Mouse (Mus musculus) midbrain, embryonic 11.5 days (tissue): ENCODE data around the gene Tlr9. TPM values are rescaled to one million over a fixed set of nuclear protein-coding genes. Genes with fewer than 3 reads are reported as not detected.

ENCODE experiments used
- ATAC-seq: fragments of 200-750 bp; cut with Nextera tagmentation; 2 replicates; pipeline ENCODE4 v1.8.0; 2017; ENCODE audit warnings: moderate TSS enrichment, moderate library complexity; ENCODE audit not compliant: low FRiP score
- DNase-seq: peaks from one replicate; pipeline ENCODE4 v3.0.0; 2015; ENCODE audit warnings: low spot score; ENCODE audit errors: missing footprints
- H3K27ac ChIP-seq: fragments of 300-500 bp; sonication (generic); 2 replicates; pipeline ENCODE4 v1.5.1; 2014; ENCODE audit warnings: low read depth, low read length
- H3K27me3 ChIP-seq: fragments of 300-500 bp; sonication (generic); 2 replicates; pipeline ENCODE4 v1.6.1; 2014; ENCODE audit warnings: mild to moderate bottlenecking, low read length, moderate library complexity, mixed read lengths; ENCODE audit not compliant: control insufficient read depth, insufficient read depth
- H3K36me3 ChIP-seq: fragments of 300-500 bp; sonication (generic); 2 replicates; pipeline ENCODE4 v1.6.1; 2014; ENCODE audit warnings: mild to moderate bottlenecking, low read length, moderate library complexity, mixed read lengths; ENCODE audit not compliant: control insufficient read depth, insufficient read depth
- H3K4me1 ChIP-seq: fragments of 300-500 bp; sonication (generic); 2 replicates; pipeline ENCODE4 v1.6.1; 2014; ENCODE audit warnings: low read length; ENCODE audit not compliant: control insufficient read depth, insufficient read depth
- H3K4me2 ChIP-seq: fragments of 300-500 bp; sonication (generic); 2 replicates; pipeline ENCODE4 v1.6.1; 2014; ENCODE audit warnings: mild to moderate bottlenecking, moderate library complexity
- H3K4me3 ChIP-seq: fragments of 300-500 bp; sonication (generic); 2 replicates; pipeline ENCODE4 v1.5.1; 2014; ENCODE audit warnings: low read depth, low read length
- H3K9ac ChIP-seq: fragments of 300-500 bp; sonication (generic); 2 replicates; pipeline ENCODE4 v1.6.1; 2014; ENCODE audit warnings: low read length
- H3K9me3 ChIP-seq: fragments of 300-500 bp; sonication (generic); 2 replicates; pipeline ENCODE4 v1.6.1; 2016; ENCODE audit warnings: low read length; ENCODE audit not compliant: control insufficient read depth
- WGBS: fragments of 180-500 bp; shearing (Covaris S2); extraction: QIAGEN DNeasy Blood & Tissue Kit; methylation state at CpG from one replicate; pipeline ENCODE4 v1.1.7; 2014; 5-methylcytosine and 5-hydroxymethylcytosine counted together
- polyA plus RNA-seq: library from polyadenylated mRNA; unstranded; fragments of >200 nt; fragmentation: Nextera tagmentation; extraction: Ambion mirVana; gene quantifications from 2 replicates; pipeline ENCODE4 v1.2.1, GENCODE M21; 2014

The Tlr9 gene
- polyA plus RNA-seq, 1 experiment from 2014 or later, result not detected

DNA sequence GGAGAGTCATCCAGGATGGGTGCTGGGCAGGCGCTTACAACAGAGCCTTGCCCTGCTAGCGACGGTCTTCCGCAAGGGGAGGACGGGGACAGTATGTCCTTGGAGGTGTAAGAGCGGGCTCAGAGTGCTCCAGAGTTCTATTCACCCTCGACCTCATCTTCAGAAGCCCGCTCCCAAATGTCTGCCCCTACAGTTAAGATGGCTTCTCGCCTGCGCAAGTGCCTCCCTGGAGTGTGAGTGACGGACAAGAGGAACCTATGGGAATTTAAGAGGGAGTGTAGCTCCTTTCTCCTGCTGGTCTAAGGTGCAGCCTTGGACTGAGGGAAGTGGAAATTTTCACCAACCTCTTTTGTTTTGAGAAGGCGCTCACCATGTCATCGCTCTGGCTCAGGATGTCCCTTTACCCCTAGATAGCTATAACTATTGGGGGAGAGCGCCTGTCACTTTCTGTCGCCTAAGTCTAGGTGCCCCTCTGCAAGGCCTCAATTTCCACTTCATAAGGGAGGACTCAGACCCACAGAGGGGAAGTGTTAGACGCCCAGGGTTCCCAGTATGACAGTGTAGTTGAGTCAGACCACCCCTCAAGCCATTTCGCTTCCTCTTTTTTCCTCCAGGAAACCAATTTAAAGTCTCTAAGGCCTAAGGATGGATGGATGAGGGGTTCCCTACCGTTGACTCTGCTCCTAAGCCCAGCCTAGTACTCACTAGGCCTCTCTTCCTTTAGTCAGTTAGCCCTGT lies 22.7 kb upstream of the Tlr9 start, which contains the start of gene Ppm1m:
Ppm1m (minus strand) TSS at position 212 of the 738 bp plus-strand sequence.
- Histone ChIP-seq H3K9me3 (no peaks in the 10 kb centered on the region), H3K36me3 (0 out of 2 replicates have a peak, but pooled peaks cover 3% of the 10 kb centered on the region), H3K4me3 (peak within 1 kb of the TSS; percentile 55), H3K27ac (no peak within 1 kb of the TSS), H3K27me3 (no peaks in the 10 kb centered on the region), H3K9ac (peak within 1 kb of the TSS; percentile 75), H3K4me2 (peak within 1 kb of the TSS; percentile 44), H3K4me1 (peaks cover 26% of the 10 kb centered on the region)
- DNase-seq, result no peak
- ATAC-seq, result no peak; the same call in 1 of the 2 replicates
- WGBS, result 40% methylated on average over 18 of the region's 18 CpGs

DNA sequence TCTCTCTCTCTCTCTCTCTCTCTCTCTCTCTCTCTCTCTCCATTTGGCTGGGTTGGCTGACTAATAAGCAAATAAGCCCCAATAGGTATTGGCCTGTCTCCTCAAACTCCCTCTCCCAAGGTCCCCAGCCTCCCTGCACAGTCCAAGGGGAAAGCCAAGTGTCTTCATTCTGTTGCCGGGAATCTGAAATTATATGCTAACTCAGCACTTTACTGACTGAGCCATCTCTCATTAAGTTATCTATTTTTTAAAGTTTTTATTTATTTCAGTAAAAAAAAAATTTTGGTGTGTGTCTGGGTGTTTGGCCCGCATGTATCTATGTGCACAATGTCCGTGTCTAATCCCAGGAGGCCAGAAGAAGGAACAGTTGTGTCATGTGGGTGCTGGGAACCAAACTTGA lies 20.5 kb upstream of the Tlr9 start:
- H3K27ac ChIP-seq, result no peak overlapping the region
- ATAC-seq, result no peak
- no peak overlapping the region for H3K4me3 ChIP-seq
- H3K27me3 ChIP-seq, result no peaks in the 10 kb centered on the region
- H3K9me3 ChIP-seq, result no peaks in the 10 kb centered on the region
- no peaks in the 10 kb centered on the region for H3K36me3 ChIP-seq
- DNase-seq, result no peak
- peaks cover 22% of the 10 kb centered on the region for H3K4me1 ChIP-seq
- 85% methylated on average over 3 of the region's 3 CpGs for WGBS
- no peak overlapping the region for H3K4me2 ChIP-seq
- no peak overlapping the region for H3K9ac ChIP-seq

DNA sequence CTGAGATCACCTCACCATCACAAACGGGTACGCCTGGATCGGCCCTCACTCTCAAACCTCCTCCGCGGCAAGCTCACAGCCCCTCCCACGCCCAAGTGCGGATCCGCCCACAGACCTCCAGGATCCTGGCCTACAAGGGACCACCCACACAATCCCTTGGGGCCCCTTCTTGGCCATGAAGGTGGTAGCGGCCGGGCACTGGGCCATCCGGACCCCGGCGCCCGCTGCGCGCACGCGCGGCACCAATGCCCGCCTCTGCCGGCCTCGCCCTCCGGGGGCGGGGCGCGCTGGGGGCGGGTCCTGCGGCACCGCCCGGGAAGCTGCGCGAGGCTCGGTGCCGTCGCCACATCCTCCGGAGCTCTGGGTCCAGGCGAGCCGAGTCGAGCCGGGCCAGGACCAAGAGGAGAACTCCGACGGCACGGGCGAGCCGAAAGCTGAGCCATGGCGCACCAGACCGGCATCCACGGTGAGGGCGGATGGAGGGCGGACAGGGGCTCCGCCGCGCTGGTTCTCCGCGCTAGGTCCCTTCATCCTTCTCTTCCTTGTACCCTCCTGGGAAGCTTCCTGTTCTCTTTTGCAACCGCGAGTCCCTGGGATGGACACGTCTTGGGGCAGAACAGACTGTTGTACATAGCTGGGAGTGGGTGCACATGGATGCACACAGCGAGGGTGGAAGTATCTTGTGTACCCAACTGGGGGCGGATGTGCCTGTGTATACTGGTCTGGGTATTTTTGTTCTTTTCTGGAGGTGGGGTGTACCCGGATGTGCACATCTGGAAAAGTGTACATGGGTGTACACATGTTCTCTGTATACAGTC lies 19.4 kb upstream of the Tlr9 start, which contains the start of gene Twf2:
Twf2 (plus strand) TSS at position 290 of the 818 bp plus-strand sequence.
- no peaks in the 10 kb centered on the region for H3K36me3 ChIP-seq
- WGBS, result 2% methylated on average over 56 of the region's 61 CpGs
- peak; percentile 98 for DNase-seq

DNA sequence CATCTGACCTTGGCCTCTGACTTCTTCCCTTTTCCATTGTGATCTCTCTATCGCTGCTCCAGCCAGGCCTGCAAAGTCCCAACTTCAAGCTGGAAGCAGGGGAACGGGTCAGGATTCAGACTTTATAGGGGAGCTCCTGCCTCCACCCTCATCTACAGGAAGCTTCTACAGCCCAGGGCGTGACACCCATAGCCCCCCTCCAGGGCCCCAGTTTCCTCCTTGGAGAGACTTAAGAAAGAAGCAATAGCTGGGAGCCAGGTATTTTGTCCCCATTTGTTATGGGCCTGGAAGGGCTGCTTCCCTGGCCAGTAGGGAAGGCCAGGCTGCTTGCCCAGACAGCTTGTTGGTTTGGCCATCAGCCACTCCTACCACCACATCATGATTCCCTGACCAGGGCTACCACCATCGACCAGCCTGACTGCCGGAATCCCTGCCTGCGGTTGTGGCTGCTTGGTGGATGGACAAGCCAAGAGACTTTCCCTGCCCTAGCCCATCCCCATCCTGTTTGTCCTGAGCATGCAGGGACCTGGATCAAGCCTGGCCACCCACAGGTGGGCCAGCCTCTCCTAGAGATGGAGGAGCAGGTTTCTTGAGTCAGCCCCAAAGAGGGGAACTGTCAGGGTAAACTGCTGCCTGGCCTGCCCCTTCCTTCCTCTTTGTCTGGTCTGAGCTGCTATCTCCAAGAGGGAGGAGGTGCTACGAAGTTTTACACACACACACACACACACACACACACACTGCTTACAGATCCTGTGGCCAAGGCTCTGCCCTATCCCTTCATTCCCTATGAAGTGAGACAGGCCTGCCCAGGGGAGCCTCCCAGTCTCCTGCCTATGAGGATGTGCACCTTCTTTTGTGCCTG lies 18.2 kb upstream of the Tlr9 start:
- WGBS, result 73% methylated on average over 7 of the region's 7 CpGs
- Histone ChIP-seq H3K4me3 (no peak overlapping the region), H3K4me1 (peaks cover 15% of the 10 kb centered on the region), H3K27me3 (no peaks in the 10 kb centered on the region), H3K9ac (no peak overlapping the region; the same call in 1 of the 2 replicates), H3K4me2 (peak overlapping the region; percentile 60), H3K36me3 (no peaks in the 10 kb centered on the region), H3K27ac (no peak overlapping the region), H3K9me3 (no peaks in the 10 kb centered on the region)
- DNase-seq, result no peak
- ATAC-seq, result no peak

More for the DNA sequence above, 19.4 kb upstream of the Tlr9 start, which contains the start of gene Twf2:
- Histone ChIP-seq H3K27ac (peak within 1 kb of the TSS; percentile 30; the same call in 1 of the 2 replicates), H3K4me1 (peaks cover 22% of the 10 kb centered on the region), H3K9ac (peak within 1 kb of the TSS; percentile 79), H3K27me3 (no peaks in the 10 kb centered on the region), H3K4me2 (peak within 1 kb of the TSS; percentile 60), H3K4me3 (peak within 1 kb of the TSS; percentile 66), H3K9me3 (no peaks in the 10 kb centered on the region)
- peak; percentile 89 for ATAC-seq

DNA sequence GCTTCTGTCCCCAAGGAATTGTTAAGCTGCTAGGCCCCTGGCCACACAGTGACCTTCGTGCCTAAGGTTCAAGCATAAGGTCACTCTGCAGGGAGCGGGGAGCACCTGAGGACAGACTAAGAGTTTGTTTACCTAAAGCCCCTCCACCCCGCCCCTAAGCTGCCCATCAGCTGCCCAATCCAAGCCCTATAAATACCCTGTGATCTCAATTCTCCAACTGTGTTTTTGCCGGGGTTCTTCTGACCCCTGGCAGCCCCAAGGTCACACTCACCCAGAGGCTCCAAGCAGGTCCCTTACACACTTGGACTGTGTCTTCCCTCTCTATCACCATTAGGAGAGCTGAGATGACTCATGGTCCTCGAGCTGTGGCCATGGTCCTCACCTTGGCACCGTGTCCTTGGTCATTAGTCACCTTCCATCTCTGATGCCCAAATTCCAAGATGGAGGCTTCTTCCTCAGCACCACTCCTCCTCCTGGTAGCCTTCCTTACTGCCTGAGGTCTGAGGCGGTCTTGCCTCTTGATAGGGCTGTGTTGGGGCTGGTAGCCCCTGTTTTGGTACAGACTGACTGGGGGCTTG lies 16.6 kb upstream of the Tlr9 start:
- H3K4me3 ChIP-seq, result no peak overlapping the region
- no peaks in the 10 kb centered on the region for H3K9me3 ChIP-seq
- H3K36me3 ChIP-seq, result no peaks in the 10 kb centered on the region
- H3K4me2 ChIP-seq, result no peak overlapping the region
- no peaks in the 10 kb centered on the region for H3K27me3 ChIP-seq
- H3K4me1 ChIP-seq, result peaks cover 10% of the 10 kb centered on the region
- no peak overlapping the region for H3K27ac ChIP-seq
- H3K9ac ChIP-seq, result no peak overlapping the region
- ATAC-seq (no peak), DNase-seq (no peak)
- 83% methylated on average over 7 of the region's 7 CpGs for whole genome bisulfite sequencing

DNA sequence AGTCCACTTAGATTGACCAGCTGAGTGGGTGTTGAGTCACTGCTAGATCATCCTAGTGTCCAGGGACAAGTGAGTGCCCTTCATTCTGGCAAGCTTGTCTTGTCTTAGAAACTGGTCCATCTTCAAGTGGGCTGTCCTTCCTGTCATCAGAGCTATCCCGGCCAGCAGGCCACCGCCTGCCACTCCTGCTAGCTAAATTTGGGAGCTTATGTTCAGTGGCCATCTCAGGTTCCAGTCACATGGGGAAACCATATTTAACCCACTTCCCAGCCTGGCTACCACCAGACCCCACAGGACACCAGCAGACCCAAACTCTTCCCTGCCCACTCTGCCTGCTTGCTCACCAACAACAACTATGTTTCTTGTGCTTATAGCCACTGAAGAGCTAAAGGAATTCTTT lies 15.9 kb upstream of the Tlr9 start:
- 87% methylated on average over 2 of the region's 2 CpGs for WGBS
- ATAC-seq (no peak), DNase-seq (no peak)
- no peaks in the 10 kb centered on the region for H3K9me3 ChIP-seq
- H3K36me3 ChIP-seq, result no peaks in the 10 kb centered on the region
- H3K4me1 ChIP-seq, result peaks cover 15% of the 10 kb centered on the region
- no peak overlapping the region for H3K4me2 ChIP-seq
- no peaks in the 10 kb centered on the region for H3K27me3 ChIP-seq
- no peak overlapping the region for H3K9ac ChIP-seq
- no peak overlapping the region for H3K27ac ChIP-seq
- no peak overlapping the region for H3K4me3 ChIP-seq

DNA sequence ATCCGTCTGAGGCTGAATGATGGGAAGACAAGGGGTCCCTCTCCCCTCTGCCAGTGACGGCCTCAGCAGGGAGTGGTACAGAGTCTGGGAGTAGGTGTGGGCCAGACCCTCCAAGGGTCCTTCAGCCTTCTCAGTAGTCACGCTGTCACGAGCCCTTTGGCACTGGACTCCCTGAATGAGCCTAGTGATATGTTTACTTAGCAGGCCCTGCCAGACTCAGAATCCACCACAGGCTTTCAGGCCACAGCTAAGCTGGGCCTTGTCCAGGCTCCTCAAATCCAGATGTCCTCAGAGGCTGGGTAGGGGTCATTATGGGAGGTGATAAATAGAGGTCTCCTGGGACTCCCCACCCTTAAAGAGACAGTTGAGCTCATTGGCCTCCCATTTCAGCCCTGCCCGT lies 14.2 kb upstream of the Tlr9 start:
- no peak overlapping the region for H3K4me2 ChIP-seq
- no peak for ATAC-seq
- DNase-seq, result no peak
- H3K9ac ChIP-seq, result no peak overlapping the region
- 84% methylated on average over 5 of the region's 5 CpGs for WGBS
- H3K4me1 ChIP-seq, result peaks cover 19% of the 10 kb centered on the region
- H3K27me3 ChIP-seq, result no peaks in the 10 kb centered on the region
- H3K36me3 ChIP-seq, result no peaks in the 10 kb centered on the region; the same call in 1 of the 2 replicates
- H3K4me3 ChIP-seq, result no peak overlapping the region
- no peaks in the 10 kb centered on the region for H3K9me3 ChIP-seq
- no peak overlapping the region for H3K27ac ChIP-seq

DNA sequence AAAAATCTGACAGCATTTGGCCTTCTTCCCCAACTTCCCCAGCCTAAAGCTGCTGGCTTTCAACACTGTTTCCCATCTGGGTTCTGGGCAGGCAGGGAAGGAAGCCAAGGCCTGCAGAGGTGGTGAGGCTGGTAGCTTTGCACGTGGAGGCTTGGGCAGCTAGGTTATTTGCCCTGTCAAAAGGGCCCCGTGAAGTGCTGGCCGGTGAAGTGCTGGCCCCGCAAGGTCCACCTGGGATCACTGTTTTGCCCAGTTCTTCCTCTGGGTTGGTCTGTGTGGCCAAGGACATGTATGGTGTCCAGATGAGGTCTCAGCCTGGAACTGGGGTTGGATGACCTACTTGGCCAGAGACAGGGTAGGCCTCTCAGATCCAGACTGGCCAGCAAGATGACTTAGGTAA lies 12.4 kb upstream of the Tlr9 start:
- 94% methylated on average over 4 of the region's 4 CpGs for WGBS
- Histone ChIP-seq H3K4me2 (no peak overlapping the region), H3K4me1 (peaks cover 10% of the 10 kb centered on the region), H3K9ac (no peak overlapping the region), H3K9me3 (no peaks in the 10 kb centered on the region), H3K27ac (no peak overlapping the region), H3K4me3 (no peak overlapping the region), H3K36me3 (peaks cover 2% of the 10 kb centered on the region; the same call in 1 of the 2 replicates), H3K27me3 (no peaks in the 10 kb centered on the region)
- ATAC-seq, result no peak
- no peak for DNase-seq
